Mouse (Mus musculus): Measurements from ENCODE around the gene Grm5. TPM values are rescaled to one million over a fixed set of nuclear protein-coding genes. Genes with fewer than 3 reads are reported as not detected.

Gene Grm5
- polyA plus RNA-seq, 1 experiment from 2014 or later, result 0.23 TPM

DNA sequence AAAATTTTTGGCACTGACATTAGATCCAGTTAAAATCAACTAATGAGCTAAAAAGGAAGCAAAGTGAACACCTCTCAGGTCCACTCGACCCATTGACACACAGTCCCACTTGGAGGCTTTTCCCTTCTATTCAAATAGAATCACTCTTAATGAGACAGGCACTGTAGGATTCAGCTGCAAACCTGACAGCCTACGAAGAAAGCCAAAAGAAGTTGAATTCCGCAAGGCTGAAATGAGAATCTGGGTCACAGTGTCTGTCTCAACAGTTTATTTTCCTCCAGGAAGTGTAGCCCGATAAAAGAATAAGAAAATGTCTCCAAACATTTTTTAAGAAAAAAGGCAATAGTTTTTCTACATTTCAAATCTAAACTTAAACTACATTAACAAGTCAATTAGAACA lies 209.9 kb downstream of the Grm5 start:
- Histone ChIP-seq H3K27ac (ENCODE audit: low read depth, low read length) (no peak overlapping the region), H3K9me3 (ENCODE audit: control insufficient read depth, low read length) (no peaks in the 10 kb centered on the region), H3K27me3 (ENCODE audit: control insufficient read depth, insufficient read depth, low read length) (no peaks in the 10 kb centered on the region), H3K4me1 (ENCODE audit: control insufficient read depth, insufficient read depth, low read length) (no peaks in the 10 kb centered on the region), H3K4me2 (no peak overlapping the region), H3K4me3 (ENCODE audit: low read depth, low read length) (no peak overlapping the region), H3K36me3 (ENCODE audit: control insufficient read depth, insufficient read depth, low read length) (no peaks in the 10 kb centered on the region), H3K9ac (ENCODE audit: low read length) (no peak overlapping the region)
- DNase-seq (ENCODE audit: low spot score, missing footprints) (no peak), ATAC-seq (ENCODE audit: low FRiP score) (no peak)
- WGBS, result 77% methylated on average over 4 of the region's 4 CpGs

DNA sequence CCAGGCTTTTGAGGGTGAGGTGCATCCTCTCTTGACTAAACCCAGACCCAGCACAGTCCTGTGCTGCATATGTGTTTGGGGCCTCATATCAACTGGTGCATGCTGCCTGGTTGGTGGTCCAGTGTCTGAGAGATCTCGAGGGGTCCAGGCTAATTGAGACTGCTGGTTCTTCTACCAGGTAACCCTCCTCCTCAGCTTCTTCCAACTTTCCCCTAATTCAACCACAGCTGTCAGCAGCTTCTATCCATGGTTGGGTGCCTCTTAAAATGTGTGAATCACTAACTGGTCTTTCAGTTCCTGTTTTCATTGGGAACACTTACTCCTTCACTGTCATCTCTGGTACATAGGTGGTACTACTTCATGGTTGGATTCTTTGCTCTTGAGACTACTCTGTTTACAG lies 240.9 kb downstream of the Grm5 start:
- Histone ChIP-seq H3K27me3 (ENCODE audit: control insufficient read depth, insufficient read depth, low read length) (no peaks in the 10 kb centered on the region), H3K4me3 (ENCODE audit: low read depth, low read length) (no peak overlapping the region), H3K9ac (ENCODE audit: low read length) (no peak overlapping the region), H3K4me1 (ENCODE audit: control insufficient read depth, insufficient read depth, low read length) (no peaks in the 10 kb centered on the region), H3K36me3 (ENCODE audit: control insufficient read depth, insufficient read depth, low read length) (no peaks in the 10 kb centered on the region), H3K4me2 (no peak overlapping the region), H3K9me3 (ENCODE audit: control insufficient read depth, low read length) (no peaks in the 10 kb centered on the region), H3K27ac (ENCODE audit: low read depth, low read length) (no peak overlapping the region)
- ATAC-seq (ENCODE audit: low FRiP score) (no peak), DNase-seq (ENCODE audit: low spot score, missing footprints) (no peak)
- 79% methylated on average over 1 of the region's 1 CpGs for WGBS

DNA sequence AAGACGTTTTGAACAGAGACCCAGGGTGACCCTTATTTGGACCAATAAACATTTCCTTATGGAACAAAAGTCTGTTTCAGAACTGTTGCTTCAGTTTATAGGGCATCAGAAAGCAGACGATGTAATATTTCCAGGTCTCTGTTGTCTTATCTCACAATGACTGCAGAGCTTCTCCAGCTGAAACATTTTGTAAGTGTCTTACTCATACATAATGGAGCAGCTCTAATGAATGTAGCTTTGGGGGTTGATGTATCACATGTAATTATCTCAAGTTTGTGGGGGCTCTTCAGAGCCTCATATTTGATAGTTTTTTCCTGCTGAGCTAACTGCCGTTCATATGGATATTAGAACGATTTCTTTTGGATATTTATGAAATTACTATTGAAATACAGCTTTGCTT lies 250.7 kb downstream of the Grm5 start:
- Histone ChIP-seq H3K36me3 (ENCODE audit: control insufficient read depth, insufficient read depth, low read length) (no peaks in the 10 kb centered on the region), H3K4me3 (ENCODE audit: low read depth, low read length) (no peak overlapping the region), H3K4me1 (ENCODE audit: control insufficient read depth, insufficient read depth, low read length) (no peaks in the 10 kb centered on the region), H3K27me3 (ENCODE audit: control insufficient read depth, insufficient read depth, low read length) (no peaks in the 10 kb centered on the region), H3K4me2 (no peak overlapping the region), H3K9me3 (ENCODE audit: control insufficient read depth, low read length) (no peaks in the 10 kb centered on the region), H3K27ac (ENCODE audit: low read depth, low read length) (no peak overlapping the region), H3K9ac (ENCODE audit: low read length) (no peak overlapping the region)
- DNase-seq (ENCODE audit: low spot score, missing footprints), result no peak
- no peak for ATAC-seq (ENCODE audit: low FRiP score)
- WGBS, result 87% methylated on average over 4 of the region's 4 CpGs

DNA sequence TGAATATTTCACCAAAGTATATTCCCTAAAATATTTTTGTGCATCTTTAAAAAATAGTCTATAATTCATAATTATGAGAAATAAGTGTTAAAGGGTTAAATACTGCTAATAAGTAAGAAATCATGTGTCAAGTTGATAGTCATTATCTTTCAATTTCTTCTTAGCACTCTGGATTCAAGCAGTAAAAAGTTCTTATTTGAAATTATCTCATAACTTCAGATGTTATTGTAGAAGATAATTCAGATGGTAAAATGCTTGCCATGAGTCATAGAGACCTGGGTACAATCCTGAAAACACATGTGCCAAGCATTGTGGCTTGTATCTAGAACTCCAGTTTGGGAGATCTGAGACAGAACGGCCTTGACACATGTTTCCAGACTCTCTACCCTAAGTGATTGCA lies 254.6 kb downstream of the Grm5 start:
- no peaks in the 10 kb centered on the region for H3K36me3 ChIP-seq (ENCODE audit: control insufficient read depth, insufficient read depth, low read length)
- no peaks in the 10 kb centered on the region for H3K9me3 ChIP-seq (ENCODE audit: control insufficient read depth, low read length)
- H3K9ac ChIP-seq (ENCODE audit: low read length), result no peak overlapping the region
- H3K27me3 ChIP-seq (ENCODE audit: control insufficient read depth, insufficient read depth, low read length), result no peaks in the 10 kb centered on the region
- no peaks in the 10 kb centered on the region for H3K4me1 ChIP-seq (ENCODE audit: control insufficient read depth, insufficient read depth, low read length)
- ATAC-seq (ENCODE audit: low FRiP score) (no peak), DNase-seq (ENCODE audit: low spot score, missing footprints) (no peak)
- no peak overlapping the region for H3K4me3 ChIP-seq (ENCODE audit: low read depth, low read length)
- 83% methylated on average over 1 of the region's 1 CpGs for WGBS
- no peak overlapping the region for H3K27ac ChIP-seq (ENCODE audit: low read depth, low read length)
- no peak overlapping the region for H3K4me2 ChIP-seq

DNA sequence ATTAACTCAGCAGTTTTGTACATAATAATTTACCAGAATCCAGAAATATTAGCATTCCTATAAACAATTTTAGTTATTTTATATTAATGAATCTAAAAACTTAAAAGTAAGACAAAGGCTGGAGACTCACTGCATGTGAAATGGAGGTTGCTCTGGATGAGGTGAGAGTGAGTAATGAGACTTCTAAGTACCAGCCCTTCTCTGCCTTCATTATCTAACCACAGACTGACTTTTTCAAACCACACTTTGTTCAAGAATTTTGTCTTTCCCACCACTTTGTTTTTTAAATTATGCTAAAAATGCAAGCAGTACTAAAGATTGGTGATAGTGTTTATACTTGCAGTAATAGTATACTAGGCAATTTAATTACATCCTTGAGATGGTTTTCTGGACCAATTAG lies 259.5 kb downstream of the Grm5 start:
- Histone ChIP-seq H3K4me1 (ENCODE audit: control insufficient read depth, insufficient read depth, low read length) (no peaks in the 10 kb centered on the region), H3K27me3 (ENCODE audit: control insufficient read depth, insufficient read depth, low read length) (no peaks in the 10 kb centered on the region), H3K4me2 (no peak overlapping the region), H3K4me3 (ENCODE audit: low read depth, low read length) (no peak overlapping the region), H3K36me3 (ENCODE audit: control insufficient read depth, insufficient read depth, low read length) (no peaks in the 10 kb centered on the region), H3K27ac (ENCODE audit: low read depth, low read length) (no peak overlapping the region), H3K9ac (ENCODE audit: low read length) (no peak overlapping the region), H3K9me3 (ENCODE audit: control insufficient read depth, low read length) (no peaks in the 10 kb centered on the region)
- DNase-seq (ENCODE audit: low spot score, missing footprints) (no peak), ATAC-seq (ENCODE audit: low FRiP score) (no peak)

DNA sequence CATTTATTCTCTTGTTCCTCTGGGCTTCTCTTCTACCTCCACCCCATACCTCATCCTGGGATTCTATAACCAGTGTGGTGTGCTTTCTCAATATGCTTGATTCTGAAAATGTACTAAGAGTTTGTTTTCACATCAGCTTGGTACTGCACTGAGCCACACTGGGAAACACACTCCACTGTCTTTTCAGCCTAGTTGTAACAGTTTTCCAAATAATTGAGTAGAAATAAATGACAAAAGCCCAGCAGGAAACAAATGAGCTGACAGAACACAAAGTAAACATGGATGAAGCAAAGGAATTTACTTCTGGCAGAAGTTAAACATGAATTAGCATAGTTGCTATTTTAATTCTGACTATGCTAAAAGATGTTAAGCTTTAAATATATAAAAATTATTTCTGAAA lies 262.1 kb downstream of the Grm5 start:
- no peak for ATAC-seq (ENCODE audit: low FRiP score)

DNA sequence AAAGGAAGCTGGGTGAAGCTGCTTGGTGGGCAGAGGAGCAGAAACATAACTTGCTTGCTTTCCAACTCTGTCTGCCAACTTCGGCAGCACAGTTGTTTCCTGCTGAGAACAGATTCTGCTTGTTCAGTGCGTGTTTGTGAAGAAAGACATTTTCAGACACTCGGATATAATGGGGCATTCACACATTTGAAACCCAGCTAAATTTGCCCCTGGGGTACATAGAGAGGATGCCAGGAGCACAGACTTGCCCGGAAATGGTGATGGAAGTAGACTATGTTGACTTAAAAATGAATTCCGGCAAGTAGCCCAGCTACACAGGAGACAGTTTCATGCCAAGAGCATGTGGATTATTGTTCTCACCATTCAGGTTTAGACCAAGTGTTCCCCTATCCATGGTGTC lies 342.0 kb downstream of the Grm5 start:
- Histone ChIP-seq H3K4me3 (ENCODE audit: low read depth, low read length) (no peak overlapping the region), H3K4me1 (ENCODE audit: control insufficient read depth, insufficient read depth, low read length) (no peaks in the 10 kb centered on the region), H3K27ac (ENCODE audit: low read depth, low read length) (no peak overlapping the region), H3K4me2 (no peak overlapping the region), H3K9me3 (ENCODE audit: control insufficient read depth, low read length) (no peaks in the 10 kb centered on the region), H3K27me3 (ENCODE audit: control insufficient read depth, insufficient read depth, low read length) (no peaks in the 10 kb centered on the region), H3K36me3 (ENCODE audit: control insufficient read depth, insufficient read depth, low read length) (no peaks in the 10 kb centered on the region), H3K9ac (ENCODE audit: low read length) (no peak overlapping the region)
- 67% methylated on average over 5 of the region's 5 CpGs for WGBS
- no peak for ATAC-seq (ENCODE audit: low FRiP score)
- DNase-seq (ENCODE audit: low spot score, missing footprints), result no peak

More for the DNA sequence above, 262.1 kb downstream of the Grm5 start:
- Histone ChIP-seq H3K9ac (ENCODE audit: low read length) (no peak overlapping the region), H3K4me3 (ENCODE audit: low read depth, low read length) (no peak overlapping the region), H3K27me3 (ENCODE audit: control insufficient read depth, insufficient read depth, low read length) (no peaks in the 10 kb centered on the region), H3K27ac (ENCODE audit: low read depth, low read length) (no peak overlapping the region), H3K4me1 (ENCODE audit: control insufficient read depth, insufficient read depth, low read length) (no peaks in the 10 kb centered on the region), H3K36me3 (ENCODE audit: control insufficient read depth, insufficient read depth, low read length) (no peaks in the 10 kb centered on the region), H3K4me2 (no peak overlapping the region), H3K9me3 (ENCODE audit: control insufficient read depth, low read length) (no peaks in the 10 kb centered on the region)
- DNase-seq (ENCODE audit: low spot score, missing footprints), result no peak

DNA sequence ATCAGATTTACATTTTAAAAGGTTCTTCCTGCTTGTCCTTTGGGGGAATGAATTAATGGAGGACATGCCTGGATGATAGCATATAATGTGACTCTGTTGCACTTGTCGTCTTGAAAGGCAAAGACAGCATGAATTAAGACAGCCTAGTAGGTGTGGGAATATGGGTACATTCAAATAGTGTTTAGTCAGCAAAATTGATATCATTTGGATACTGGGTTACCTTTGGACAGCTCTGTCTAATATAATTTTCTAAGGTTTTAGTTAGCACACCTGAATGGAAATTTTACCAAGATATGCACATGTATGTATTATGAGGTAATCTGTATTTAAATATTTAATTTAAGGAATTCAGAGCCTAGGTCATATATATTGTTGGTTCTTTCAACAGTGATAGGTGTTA lies 353.4 kb downstream of the Grm5 start:
- no peak overlapping the region for H3K4me3 ChIP-seq (ENCODE audit: low read depth, low read length)
- H3K27me3 ChIP-seq (ENCODE audit: control insufficient read depth, insufficient read depth, low read length), result no peaks in the 10 kb centered on the region
- H3K9me3 ChIP-seq (ENCODE audit: control insufficient read depth, low read length), result no peaks in the 10 kb centered on the region
- H3K4me1 ChIP-seq (ENCODE audit: control insufficient read depth, insufficient read depth, low read length), result no peaks in the 10 kb centered on the region
- no peak overlapping the region for H3K27ac ChIP-seq (ENCODE audit: low read depth, low read length)
- ATAC-seq (ENCODE audit: low FRiP score) (no peak), DNase-seq (ENCODE audit: low spot score, missing footprints) (no peak)
- H3K9ac ChIP-seq (ENCODE audit: low read length), result no peak overlapping the region
- H3K4me2 ChIP-seq, result no peak overlapping the region
- 53% methylated on average over 1 of the region's 1 CpGs for WGBS
- H3K36me3 ChIP-seq (ENCODE audit: control insufficient read depth, insufficient read depth, low read length), result no peaks in the 10 kb centered on the region

DNA sequence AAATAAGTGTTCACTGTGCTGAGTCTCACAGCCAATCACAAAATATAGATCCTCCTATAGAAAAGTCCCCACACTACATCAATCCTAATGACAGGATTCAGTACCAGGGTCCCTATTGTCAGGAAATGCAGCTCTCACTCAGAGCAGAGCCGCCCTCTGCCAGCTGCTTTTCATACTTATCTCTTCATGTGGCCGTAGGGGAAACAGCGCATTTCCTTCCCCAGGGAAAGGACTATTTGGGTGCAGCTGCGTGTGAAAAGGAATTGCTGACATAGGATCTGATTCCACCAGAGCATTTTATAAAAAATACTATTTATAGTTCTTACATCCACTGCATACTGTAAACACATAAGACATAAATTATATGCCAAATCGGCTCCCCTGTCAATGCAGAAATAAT lies 354.3 kb downstream of the Grm5 start:
- Histone ChIP-seq H3K27ac (ENCODE audit: low read depth, low read length) (no peak overlapping the region), H3K4me3 (ENCODE audit: low read depth, low read length) (no peak overlapping the region), H3K4me2 (no peak overlapping the region), H3K36me3 (ENCODE audit: control insufficient read depth, insufficient read depth, low read length) (no peaks in the 10 kb centered on the region), H3K4me1 (ENCODE audit: control insufficient read depth, insufficient read depth, low read length) (no peaks in the 10 kb centered on the region), H3K27me3 (ENCODE audit: control insufficient read depth, insufficient read depth, low read length) (no peaks in the 10 kb centered on the region), H3K9me3 (ENCODE audit: control insufficient read depth, low read length) (no peaks in the 10 kb centered on the region), H3K9ac (ENCODE audit: low read length) (no peak overlapping the region)
- ATAC-seq (ENCODE audit: low FRiP score) (peak; percentile 66), DNase-seq (ENCODE audit: low spot score, missing footprints) (no peak)
- WGBS, result 53% methylated on average over 5 of the region's 5 CpGs

DNA sequence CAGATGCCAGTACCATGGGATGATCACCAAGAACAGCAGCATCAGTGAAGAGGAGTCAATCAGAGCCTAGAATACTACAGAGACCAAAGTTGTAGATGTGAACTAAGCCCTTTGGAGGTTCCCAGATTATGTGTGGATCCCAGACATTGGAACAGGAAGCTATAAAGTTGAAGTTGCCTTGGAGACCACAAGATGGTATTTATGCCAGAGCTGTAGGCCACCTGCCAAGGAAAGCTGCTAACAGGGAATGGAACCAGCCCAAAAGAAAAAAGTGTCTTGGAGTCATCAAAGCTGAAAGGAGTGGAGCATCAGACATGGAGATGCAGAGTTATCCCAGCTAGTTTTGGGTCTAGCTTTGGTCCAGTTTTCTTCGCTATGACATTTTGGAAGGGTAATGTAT lies 366.2 kb downstream of the Grm5 start:
- H3K9ac ChIP-seq (ENCODE audit: low read length), result no peak overlapping the region
- no peak overlapping the region for H3K27ac ChIP-seq (ENCODE audit: low read depth, low read length)
- no peaks in the 10 kb centered on the region for H3K27me3 ChIP-seq (ENCODE audit: control insufficient read depth, insufficient read depth, low read length)
- no peak for ATAC-seq (ENCODE audit: low FRiP score)
- H3K4me3 ChIP-seq (ENCODE audit: low read depth, low read length), result no peak overlapping the region
- H3K36me3 ChIP-seq (ENCODE audit: control insufficient read depth, insufficient read depth, low read length), result no peaks in the 10 kb centered on the region
- 97% methylated on average over 1 of the region's 1 CpGs for WGBS
- DNase-seq (ENCODE audit: low spot score, missing footprints), result no peak
- no peak overlapping the region for H3K4me2 ChIP-seq
- H3K4me1 ChIP-seq (ENCODE audit: control insufficient read depth, insufficient read depth, low read length), result no peaks in the 10 kb centered on the region
- H3K9me3 ChIP-seq (ENCODE audit: control insufficient read depth, low read length), result no peaks in the 10 kb centered on the region

Measured in midbrain, embryonic 11.5 days (tissue).